Mouse (Mus musculus): ENCODE measurements at regions not wholly inside any gene's neighbourhood (a gene's known extent, or its start where the extent isn't known, plus 50 kb on each side); places are given as distances from the start of the nearest gene placed in this dataset.

DNA sequence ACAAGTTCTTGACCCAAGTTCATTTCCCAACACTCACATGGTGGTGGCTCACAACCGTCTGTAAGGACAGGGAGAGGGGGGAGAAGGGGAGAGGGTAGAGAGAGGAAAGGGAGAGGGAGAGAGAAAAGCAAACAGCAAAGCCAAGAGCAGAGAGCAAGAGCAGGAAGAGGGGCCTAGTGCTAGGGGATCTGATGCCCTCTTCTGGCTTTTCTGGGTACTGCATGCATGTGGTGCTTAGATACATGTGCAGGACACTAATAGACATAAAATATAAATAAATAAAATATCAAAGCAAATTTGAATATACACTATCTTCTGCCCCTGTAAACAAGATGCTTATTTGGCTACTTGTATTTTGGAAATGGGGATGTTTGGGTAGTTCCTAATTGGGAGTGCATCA is 91.2 kb downstream of the Rnf138rt1 start:
- peak; percentile 2 to 21 for DNase-seq (ENCODE audit: low spot score in 2 of 2)
